Mouse (Mus musculus) heart, adult 2 months (tissue): ENCODE results near the gene Ush1c. TPM values are rescaled to one million over a fixed set of nuclear protein-coding genes. Genes with fewer than 3 reads are reported as not detected.

Experiments
- DNase-seq, 2 experiments: peaks; one replicate each; pipeline ENCODE4 v3.0.0; 2021
- H3K27ac ChIP-seq: fragments of 200-600 bp; 2 replicates; pipeline ENCODE4 v1.8.1; 2022
- H3K27me3 ChIP-seq: fragments of 200-500 bp; 2 replicates; pipeline ENCODE4 v1.6.1; 2012; ENCODE audit warnings: mild to moderate bottlenecking, low read length, inconsistent platforms, mixed read lengths; ENCODE audit not compliant: control insufficient read depth, insufficient read depth
- H3K36me3 ChIP-seq: fragments of 200-500 bp; 2 replicates; pipeline ENCODE4 v1.6.1; 2012; ENCODE audit warnings: low read length, inconsistent platforms; ENCODE audit not compliant: control insufficient read depth, insufficient read depth
- H3K4me1 ChIP-seq: fragments of 200-500 bp; 2 replicates; pipeline ENCODE4 v1.6.1; 2011; ENCODE audit warnings: low read length; ENCODE audit not compliant: control insufficient read depth, insufficient read depth
- H3K4me3 ChIP-seq: fragments of 200-600 bp; 2 replicates; pipeline ENCODE4 v1.8.1; 2022
- H3K79me2 ChIP-seq: fragments of 200-500 bp; replicated peaks from 2 replicates; pipeline ENCODE4 v1.6.1; 2012; ENCODE audit warnings: mild to moderate bottlenecking, inconsistent platforms, low read length, moderate library complexity, mixed read lengths; ENCODE audit not compliant: control insufficient read depth, insufficient read depth
- H3K9ac ChIP-seq: fragments of 200-500 bp; 2 replicates; pipeline ENCODE4 v1.6.1; 2012; ENCODE audit warnings: low read depth, mild to moderate bottlenecking, control low read depth, inconsistent platforms, low read length, mixed read lengths
- CTCF ChIP-seq: fragments of 200-600 bp; IDR thresholded peaks from 2 replicates; pipeline ENCODE4 v1.8.1; 2022; ENCODE audit warnings: antibody characterized with exemption, mild to moderate bottlenecking, moderate library complexity
- EP300 ChIP-seq: fragments of 200-500 bp; IDR thresholded peaks from 2 replicates; pipeline ENCODE4 v1.6.1; 2011; ENCODE audit warnings: low read depth, low read length, control low read depth; ENCODE audit not compliant: insufficient read depth
- POLR2A ChIP-seq: fragments of 200-500 bp; IDR thresholded peaks from 2 replicates; pipeline ENCODE4 v1.6.1; 2011; ENCODE audit warnings: mild to moderate bottlenecking, low read depth, low read length, control low read depth; ENCODE audit not compliant: insufficient read depth
- WGBS: fragments of 180-500 bp; shearing (Covaris S2); methylation state at CpG from one replicate; pipeline ENCODE4 v1.1.7; 2018; 5-methylcytosine and 5-hydroxymethylcytosine counted together
- intact Hi-C: fragments of 180-260 bp; cut with DNase I; formaldehyde crosslinking; loops from one replicate; pipeline ENCODE4 v1.15.1; 2025
- polyA plus RNA-seq: library from polyadenylated mRNA; depleted of rRNA; stranded (reverse); fragments of >200 nt; gene quantifications from 2 replicates; pipeline ENCODE4 v1.2.3, GENCODE M21; 2012
- total RNA-seq, 2 experiments: library from RNA; stranded (reverse); gene quantifications; 2 replicates each; pipeline ENCODE4 v1.2.3; 2021

The Ush1c gene
- total and polyA plus RNA-seq, 3 experiments = 4.0 to 5.5 (median 5.1) TPM

- no peak for TF ChIP-seq POLR2A
- TF ChIP-seq CTCF = no peak
- TF ChIP-seq EP300 = 0 out of 2 replicates have a peak, but pooled peaks have one; percentile 4
- DNase-seq = no peak
- WGBS = 49% methylated on average over 5 of the region's 5 CpGs
- Histone ChIP-seq H3K4me3 (no peak overlapping the region), H3K4me1 (peaks cover 1% of the 10 kb centered on the region; the same call in 1 of the 2 replicates), H3K79me2 (no peaks in the 10 kb centered on the region), H3K36me3 (no peaks in the 10 kb centered on the region), H3K27me3 (no peaks in the 10 kb centered on the region), H3K9ac (no peak overlapping the region), H3K27ac (peak overlapping the region; percentile 80)
- intact Hi-C loops = loop anchor here (1.0 to 5.0 kb wide), 2 partner anchors 45 to 65 kb away; no protein-coding TSS in a partner anchor
Measured at GRCm38 (mm10) chr7:46162731-46163130, 75.6 kb downstream of the Ush1c start.

DNA sequence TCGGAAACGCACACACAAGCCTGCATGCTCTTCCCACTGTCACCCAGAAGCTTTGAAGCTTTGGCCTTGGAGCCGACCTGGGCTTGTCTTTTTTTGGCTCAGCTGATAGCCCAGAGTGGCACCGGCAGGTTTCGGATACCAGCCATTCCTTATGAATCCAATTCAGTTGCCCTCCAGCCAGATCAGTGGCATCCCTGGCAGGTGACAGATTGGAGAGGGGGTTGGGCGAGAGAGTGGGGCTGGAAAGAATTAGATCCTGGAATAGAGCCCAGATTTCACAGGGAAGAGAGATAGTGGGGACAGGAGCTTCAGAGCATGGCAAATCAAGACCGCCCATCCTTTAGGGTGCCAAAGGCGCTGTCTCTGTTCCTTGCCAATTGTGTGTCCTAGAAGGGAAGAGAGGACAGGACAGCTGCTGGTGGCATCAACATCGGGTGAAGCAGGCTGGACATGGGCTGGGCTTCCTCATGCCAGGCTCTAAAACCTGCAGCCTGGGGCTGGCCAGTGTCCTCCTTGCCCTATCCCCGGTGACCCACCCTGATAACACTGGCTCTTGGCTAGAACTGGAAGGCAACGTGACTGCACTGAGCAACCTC is 76.1 kb downstream of the Ush1c start:
- Histone ChIP-seq H3K9ac (no peak overlapping the region), H3K79me2 (no peaks in the 10 kb centered on the region), H3K36me3 (no peaks in the 10 kb centered on the region), H3K4me1 (peaks cover 1% of the 10 kb centered on the region; the same call in 1 of the 2 replicates), H3K4me3 (no peak overlapping the region), H3K27me3 (no peaks in the 10 kb centered on the region), H3K27ac (peak overlapping the region; percentile 80)
- TF ChIP-seq POLR2A (no peak), CTCF (no peak), EP300 (peak; percentile 68; the same call in 1 of the 2 replicates)
- DNase-seq = peak; percentile 60 to 83
- intact Hi-C loops = loop anchor here (1.0 to 5.0 kb wide), 2 partner anchors 45 to 65 kb away; no protein-coding TSS in a partner anchor
- 51% methylated on average over 11 of the region's 11 CpGs for WGBS

DNA sequence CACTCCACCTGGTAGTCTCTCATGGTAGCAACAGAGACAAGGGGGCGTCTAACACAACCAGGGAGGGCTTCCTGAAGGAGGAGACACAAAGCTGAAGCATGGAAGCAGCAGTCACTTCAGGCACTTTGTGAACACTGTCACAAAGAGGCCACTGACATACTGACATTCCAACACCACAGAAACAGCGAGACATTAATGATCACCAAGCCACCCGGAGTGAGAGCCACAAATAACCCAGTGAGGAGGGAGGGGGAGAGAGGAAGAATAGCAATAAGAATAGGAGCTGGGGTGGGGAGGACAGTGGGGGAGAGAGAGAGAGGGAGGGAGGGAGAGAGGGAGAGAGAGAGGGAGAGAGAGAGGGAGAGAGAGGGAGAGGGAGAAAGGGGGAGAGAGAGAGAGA is 76.7 kb downstream of the Ush1c start:
- H3K27ac ChIP-seq = peak overlapping the region; percentile 80
- no peaks in the 10 kb centered on the region for H3K27me3 ChIP-seq
- TF ChIP-seq EP300 (0 out of 2 replicates have a peak, but pooled peaks have one; percentile 39), POLR2A (no peak), CTCF (no peak)
- no peak overlapping the region for H3K4me3 ChIP-seq
- peaks cover 1% of the 10 kb centered on the region; the same call in 1 of the 2 replicates for H3K4me1 ChIP-seq
- peak in 1 of 2 experiments; percentile 28 for DNase-seq
- H3K79me2 ChIP-seq = no peaks in the 10 kb centered on the region
- intact Hi-C loops = loop anchor here (1.0 to 5.0 kb wide), 2 partner anchors 44 to 64 kb away; no protein-coding TSS in a partner anchor
- H3K36me3 ChIP-seq = no peaks in the 10 kb centered on the region
- WGBS = 24% methylated on average over 3 of the region's 3 CpGs
- no peak overlapping the region for H3K9ac ChIP-seq

- no peaks in the 10 kb centered on the region for H3K36me3 ChIP-seq
- peaks cover 1% of the 10 kb centered on the region; the same call in 1 of the 2 replicates for H3K4me1 ChIP-seq
- intact Hi-C loops = no loop called here
- H3K9ac ChIP-seq = no peak overlapping the region
- no peak overlapping the region for H3K4me3 ChIP-seq
- no peaks in the 10 kb centered on the region for H3K27me3 ChIP-seq
- TF ChIP-seq CTCF (no peak), EP300 (no peak), POLR2A (no peak)
- no peak for DNase-seq
- 58% methylated on average over 7 of the region's 7 CpGs for WGBS
- H3K27ac ChIP-seq = no peak overlapping the region
- H3K79me2 ChIP-seq = no peaks in the 10 kb centered on the region
Measured at GRCm38 (mm10) chr7:46157746-46158145, 80.6 kb downstream of the Ush1c start.

GRCm38 (mm10) chr7:46154498-46155488 is 83.5 kb downstream of the Ush1c start:
- no peaks in the 10 kb centered on the region for H3K27me3 ChIP-seq
- intact Hi-C loops = no loop called here
- H3K79me2 ChIP-seq = no peaks in the 10 kb centered on the region
- 70% methylated on average over 18 of the region's 18 CpGs for WGBS
- no peak overlapping the region for H3K9ac ChIP-seq
- no peaks in the 10 kb centered on the region for H3K4me1 ChIP-seq
- no peaks in the 10 kb centered on the region for H3K36me3 ChIP-seq
- H3K27ac ChIP-seq = peak overlapping the region; percentile 52
- no peak overlapping the region for H3K4me3 ChIP-seq
- TF ChIP-seq CTCF (no peak), POLR2A (no peak), EP300 (no peak)
- DNase-seq = no peak

- no peak overlapping the region for H3K27ac ChIP-seq
- H3K4me3 ChIP-seq = no peak overlapping the region
- intact Hi-C loops = no loop called here
- H3K36me3 ChIP-seq = no peaks in the 10 kb centered on the region
- no peak for TF ChIP-seq POLR2A
- TF ChIP-seq EP300 = no peak
- TF ChIP-seq CTCF = no peak
- DNase-seq = peak in 1 of 2 experiments; percentile 41
- no peaks in the 10 kb centered on the region for H3K27me3 ChIP-seq
- H3K79me2 ChIP-seq = no peaks in the 10 kb centered on the region
- no peaks in the 10 kb centered on the region for H3K4me1 ChIP-seq
- H3K9ac ChIP-seq = no peak overlapping the region
- 52% methylated on average over 9 of the region's 9 CpGs for WGBS
Measured at GRCm38 (mm10) chr7:46152819-46153351, 85.4 kb downstream of the Ush1c start.
